Mouse (Mus musculus) kidney, postnatal 10 days (tissue): ENCODE measurements around the gene Gm10644.
"Not testable (repeated sequence)": the region's sequence is repeated elsewhere in the genome, so short reads cannot be mapped to it uniquely, and the experiment has no call there.

Experiments
- DNase-seq: peaks from one replicate; pipeline ENCODE4 v3.0.0; 2021; ENCODE audit warnings: mixed read lengths

Gene Gm10644

DNA sequence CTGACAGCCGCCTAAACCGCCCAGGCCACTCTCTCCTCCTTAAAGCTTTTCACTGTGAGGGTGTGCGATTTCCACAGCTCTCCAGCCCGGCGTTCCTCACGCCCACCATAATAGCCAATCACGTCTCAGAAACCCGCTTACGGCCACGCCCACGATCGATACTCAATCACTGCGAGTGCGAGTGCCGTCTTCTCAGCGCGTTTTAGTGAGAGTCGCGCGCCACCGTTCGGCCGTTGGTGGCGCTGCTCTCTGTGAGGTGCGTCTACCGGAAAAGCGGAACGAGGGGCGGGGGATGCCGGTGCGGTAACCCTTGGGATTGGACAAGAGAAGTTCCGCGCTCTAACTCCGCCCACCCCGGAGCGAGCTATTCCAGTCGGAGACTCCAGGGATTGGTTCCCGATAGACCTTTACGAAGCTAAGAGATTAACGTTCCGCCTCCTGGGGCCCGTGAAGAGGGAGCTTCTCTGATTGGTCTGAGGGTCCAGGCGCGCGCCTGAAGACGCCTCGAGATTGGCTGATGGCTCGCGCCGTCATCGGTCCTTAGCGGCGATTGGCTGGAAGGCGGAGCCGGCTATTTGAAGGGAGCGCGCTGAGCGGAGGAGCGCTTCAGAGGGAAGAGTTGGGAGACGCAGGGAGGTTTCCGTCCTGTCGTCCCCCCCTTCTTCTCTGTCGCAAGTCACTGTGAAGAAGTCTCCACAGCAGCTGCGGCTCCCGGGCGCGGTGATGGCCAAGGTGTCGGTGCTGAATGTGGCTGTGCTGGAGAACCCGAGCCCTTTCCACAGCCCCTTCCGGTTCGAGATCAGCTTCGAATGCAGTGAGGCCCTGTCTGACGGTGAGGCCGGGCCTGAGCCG lies at the start of gene Gm10644, which contains the start of gene Asf1b:
Gm10644 (minus strand) TSS at position 100 of the 852 bp plus-strand sequence.
Asf1b (plus strand) TSS at position 402 of the 852 bp plus-strand sequence.
- DNase-seq: peak; percentile 100

DNA sequence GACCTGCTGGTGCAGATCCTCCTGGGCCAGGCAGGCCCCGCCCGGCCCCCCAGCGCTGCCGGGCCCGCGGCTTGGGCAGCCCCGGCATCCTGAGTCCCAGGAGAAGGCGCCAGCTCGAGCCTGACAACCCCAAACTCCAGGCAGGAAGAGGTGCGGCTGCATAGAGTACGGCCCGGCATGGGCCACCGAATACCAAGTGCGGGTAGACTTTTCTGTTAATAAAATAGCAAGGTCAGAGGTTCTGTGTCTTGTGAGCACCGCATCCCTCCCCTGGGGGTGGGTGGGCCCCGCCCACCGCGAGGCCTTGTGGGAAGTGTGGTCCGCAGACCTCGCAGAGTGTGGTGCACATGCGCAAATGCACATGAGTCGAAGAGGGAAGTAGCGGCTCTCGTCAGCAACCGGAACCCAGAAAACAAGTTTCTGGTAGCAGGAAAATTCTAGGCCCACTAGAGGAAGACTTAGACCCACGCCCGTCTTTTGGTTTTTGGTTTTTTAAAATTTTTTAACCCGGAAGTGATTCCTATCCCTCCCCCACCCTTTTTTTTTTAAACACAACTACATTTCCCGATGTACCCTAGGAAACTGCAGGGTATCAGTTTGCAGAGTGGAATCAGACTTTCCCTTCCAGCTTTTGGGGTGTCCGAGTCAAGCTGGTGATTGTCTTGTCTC lies 49.7 kb upstream of the Gm10644 start:
- DNase-seq: peak; percentile 96

DNA sequence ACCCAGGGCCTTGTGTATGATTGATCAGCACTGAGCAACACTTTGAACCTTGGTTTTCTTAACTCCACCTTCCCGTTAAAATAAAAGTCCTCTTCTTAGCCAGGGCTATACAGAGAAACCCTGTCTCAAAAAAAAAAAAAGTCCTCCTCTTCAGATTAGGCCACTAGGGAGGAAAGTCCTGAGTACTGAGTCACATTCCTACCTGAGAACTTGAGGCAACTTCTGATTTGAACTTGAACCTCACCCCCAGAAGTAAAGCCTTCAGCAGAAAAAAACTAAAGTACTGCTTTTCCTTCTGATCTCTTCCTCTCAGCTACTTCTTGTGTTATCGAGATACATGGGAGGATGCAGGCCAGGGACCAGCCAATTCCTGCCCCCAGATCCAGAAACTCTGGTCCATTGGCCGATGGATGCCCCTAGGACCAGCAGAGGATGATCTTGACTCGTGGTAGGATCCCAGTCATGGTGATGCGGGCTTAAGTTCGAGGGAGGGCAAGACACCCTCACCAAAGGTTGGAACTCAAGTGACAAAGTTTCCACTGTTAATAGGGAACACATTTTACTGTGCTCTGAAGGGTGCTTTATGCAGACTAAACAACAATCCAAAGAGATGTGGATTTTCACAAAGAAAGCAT lies 48.7 kb upstream of the Gm10644 start:
- no peak for DNase-seq

DNA sequence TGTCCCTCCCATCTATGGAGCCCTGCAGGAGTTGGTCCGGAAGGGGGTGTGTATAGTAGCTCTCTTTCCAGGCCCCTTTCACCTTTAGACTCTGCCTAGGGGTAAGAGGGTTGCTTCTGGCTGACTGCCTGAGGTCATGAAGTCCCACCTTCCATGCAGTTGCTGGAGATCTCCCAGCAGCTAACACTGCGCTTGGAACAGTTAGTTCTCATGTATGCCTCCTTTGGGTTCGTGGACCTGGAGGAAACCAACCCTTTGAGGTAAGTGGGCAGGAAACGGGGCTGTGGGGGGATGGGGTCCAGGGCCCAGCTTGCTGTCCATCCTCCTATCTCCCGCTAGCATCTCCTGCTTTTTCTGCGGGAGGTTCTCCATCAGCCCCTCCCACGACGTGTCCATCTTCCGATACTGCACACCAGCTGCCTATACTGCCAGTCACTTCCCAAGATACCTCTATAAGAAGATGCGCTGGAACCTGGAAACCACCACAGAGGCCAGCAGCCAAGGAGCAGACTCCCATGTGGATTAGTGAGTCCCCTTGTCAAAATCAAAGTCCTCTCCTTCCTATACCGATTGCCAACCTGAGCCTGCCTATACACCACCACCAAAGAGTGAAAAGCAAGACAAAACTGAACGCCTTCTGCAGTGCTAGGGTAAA lies 48.1 kb upstream of the Gm10644 start:
- DNase-seq: peak; percentile 47

DNA sequence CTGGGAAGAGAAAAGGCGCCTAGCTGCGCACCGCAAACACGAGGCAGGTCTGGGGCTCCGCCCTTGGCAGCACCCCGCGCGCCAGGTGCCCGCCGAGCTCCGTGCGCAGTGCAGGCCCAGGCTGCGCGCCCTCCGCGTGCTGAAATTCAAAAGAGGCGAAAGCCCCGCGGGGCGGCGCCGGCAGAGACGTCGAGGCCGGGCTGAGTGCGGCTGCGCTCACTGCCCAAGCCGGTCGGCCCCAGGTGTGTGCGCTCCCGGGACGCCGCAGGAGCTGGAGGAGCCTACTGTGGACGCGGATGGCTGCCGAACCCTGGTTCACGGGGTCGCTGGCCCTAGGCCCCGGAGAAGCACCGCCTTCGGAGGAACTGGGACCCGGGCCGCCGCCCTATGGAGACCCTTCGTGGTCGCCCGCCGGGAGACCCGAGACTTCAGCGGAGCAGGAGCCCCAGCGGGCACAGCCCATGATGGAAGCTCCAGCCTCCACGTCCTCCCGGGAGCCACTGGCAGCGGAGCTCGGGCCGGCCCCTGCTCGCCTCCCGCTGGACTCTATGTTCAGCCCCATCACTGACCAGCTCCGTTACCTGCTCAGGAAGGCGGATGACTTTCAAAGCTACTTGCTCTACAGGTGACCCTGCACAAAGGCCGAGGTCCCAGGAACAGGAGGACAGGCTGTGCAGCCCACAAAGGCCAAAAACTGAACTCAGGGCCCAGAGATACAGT lies 46.4 kb upstream of the Gm10644 start, which contains the start of gene 1700067K01Rik:
1700067K01Rik (plus strand) TSS at position 222 of the 720 bp plus-strand sequence.
- peak; percentile 38 for DNase-seq

DNA sequence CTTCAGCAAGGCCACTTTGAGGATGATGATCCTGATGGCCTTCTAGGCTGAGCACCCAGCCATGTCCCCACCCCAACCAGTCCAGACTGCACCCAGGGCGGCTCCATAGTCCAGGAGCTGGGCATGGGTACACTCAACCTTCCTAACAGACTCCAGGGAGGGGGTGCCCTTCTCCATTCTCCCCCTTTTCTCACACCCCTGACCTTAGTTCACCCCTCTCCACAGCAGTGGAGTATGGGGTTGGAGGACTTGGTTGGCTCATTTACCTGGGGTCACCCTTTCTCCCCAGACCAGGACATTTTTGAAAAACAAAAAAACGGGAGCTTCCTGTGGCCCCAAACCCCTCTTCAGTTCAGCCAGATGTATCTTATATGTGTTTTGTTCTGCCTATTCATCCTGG lies 44.8 kb upstream of the Gm10644 start:
- no peak for DNase-seq

DNA sequence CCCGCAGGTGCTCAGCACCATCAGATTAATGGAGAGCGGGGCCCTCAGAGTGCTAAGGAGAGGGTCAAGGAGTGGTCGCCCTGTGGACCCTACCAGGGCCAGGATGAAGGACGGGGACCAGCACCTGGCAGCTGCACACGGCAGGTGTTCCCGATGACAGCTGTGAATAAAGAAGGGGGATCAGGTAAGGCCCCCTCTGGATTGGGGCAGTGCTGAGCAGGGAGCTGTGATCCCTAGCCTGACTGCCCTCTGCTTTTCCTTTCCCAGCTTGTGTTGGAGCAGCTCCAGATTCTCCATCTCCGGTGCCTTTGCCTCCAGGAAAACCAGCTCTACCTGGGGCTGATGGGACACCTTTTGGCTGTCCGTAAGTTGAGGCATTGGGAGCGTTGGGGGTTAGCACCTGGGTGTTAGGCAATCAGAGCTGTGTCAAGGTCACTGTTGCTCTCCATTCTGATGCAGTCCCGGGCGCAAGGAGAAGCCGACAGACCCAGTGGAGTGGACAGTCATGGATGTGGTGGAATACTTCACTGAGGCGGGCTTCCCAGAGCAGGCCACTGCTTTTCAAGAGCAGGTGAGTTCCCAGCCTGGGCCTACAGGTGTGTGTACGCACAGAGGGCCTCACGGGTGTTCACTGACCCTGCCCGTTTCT lies 44.2 kb upstream of the Gm10644 start:
- DNase-seq: no peak

DNA sequence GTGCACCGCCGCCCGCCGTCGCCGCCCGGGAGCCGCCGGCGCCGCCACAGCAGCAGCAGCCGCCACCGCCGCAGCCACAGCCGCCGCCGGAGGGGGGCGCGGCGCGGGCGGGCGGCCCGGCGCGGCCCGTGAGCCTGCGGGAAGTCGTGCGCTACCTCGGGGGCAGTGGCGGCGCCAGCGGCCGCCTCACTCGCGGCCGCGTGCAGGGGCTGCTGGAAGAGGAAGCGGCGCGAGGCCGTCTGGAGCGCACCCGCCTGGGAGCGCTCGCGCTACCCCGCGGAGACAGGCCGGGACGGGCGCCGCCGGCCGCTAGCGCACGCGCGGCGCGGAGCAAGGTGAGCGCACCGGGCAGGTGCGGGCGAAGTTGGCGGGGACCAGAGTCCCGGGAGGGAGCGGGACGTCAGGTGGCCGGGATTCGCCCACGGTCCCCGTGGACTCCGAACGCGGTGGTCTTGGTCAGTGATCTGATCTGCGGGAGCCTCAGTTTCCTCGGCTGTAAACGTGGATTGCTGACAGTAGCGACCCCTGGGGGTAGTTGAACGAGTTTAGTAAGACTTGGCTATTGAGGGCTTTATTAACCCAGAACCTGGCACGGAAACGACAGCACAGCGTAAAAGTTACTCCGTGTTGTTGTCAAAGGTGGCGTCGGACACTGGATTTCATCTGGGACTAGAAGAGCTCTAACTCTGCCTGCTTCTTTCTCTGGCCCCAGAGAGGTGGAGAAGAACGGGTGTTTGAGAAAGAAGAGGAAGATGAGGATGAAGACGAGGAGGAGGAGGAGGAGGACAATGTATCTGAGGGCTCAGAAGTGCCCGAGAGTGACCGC lies 43.4 kb upstream of the Gm10644 start:
- peak; percentile 78 for DNase-seq

DNA sequence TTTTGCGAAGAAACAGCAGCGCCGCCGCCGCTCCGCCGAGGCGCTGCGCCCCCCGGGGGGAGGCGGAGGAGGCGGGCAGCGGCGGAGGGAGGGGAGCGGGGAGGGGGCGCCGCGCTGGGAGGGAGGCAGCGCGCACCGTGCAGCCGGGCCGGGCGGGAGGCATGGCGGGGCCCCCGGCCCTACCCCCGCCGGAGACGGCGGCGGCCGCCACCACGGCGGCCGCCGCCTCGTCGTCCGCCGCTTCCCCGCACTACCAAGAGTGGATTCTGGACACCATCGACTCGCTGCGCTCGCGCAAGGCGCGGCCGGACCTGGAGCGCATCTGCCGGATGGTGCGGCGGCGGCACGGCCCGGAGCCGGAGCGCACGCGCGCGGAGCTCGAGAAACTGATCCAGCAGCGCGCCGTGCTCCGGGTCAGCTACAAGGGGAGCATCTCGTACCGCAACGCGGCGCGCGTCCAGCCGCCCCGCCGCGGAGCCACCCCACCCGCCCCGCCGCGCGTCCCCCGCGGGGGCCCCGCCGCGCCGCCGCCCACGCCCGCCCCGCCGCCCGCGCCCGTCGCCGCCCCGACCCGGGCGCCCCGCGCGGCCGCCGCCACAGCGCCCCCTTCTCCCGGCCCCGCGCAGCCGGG lies 42.6 kb upstream of the Gm10644 start, which contains the start of gene Samd1:
Samd1 (plus strand) TSS at position 162 of the 631 bp plus-strand sequence.
- DNase-seq: peak; percentile 76

DNA sequence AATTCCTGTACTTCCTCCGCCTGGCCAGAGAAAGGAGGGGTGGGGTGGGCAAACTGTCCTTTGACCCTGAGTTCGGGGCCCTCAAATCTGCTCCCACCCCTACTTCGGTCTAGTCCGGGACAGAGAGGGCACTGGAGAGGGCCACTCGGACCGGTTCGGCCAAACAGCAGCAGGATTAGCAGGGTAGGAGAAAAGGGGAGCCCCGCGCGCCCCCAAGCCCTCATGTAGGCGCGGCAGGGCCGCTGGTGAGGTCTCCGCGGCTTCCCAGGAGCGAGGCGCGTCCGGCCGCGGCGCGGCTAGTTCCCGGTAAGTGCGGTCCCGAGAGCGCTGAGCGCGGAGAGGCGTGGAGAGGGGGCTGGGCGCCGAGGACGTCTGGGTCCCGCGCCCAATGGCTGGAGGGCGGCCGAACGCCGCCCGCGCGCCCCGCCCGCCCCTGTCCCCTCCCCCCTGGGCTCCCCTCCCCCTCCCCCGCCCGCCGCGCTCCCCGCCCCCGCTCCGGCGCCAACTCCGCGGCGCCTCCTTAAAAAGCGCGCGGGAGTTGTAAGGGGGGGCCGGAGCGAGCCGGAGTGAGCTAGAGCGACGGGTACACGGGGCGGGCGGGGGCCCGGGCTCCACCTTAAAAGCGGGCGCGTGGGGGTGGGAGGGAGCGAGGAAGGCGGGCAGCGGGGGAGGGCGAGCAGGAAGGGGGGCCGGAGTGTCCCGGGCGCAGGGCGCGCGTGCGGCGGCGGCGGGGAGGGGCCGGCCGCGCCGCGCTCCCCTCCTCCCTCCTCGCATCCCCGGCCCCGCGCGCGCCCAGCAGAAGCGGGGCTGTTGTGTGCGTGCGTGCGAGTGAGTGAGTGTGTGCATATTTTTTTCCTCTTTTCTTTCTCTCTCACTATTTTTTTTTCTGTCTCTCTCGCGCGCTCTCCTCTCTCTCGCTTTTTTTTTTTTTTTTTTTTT lies 41.8 kb upstream of the Gm10644 start:
- DNase-seq: peak; percentile 97

DNA sequence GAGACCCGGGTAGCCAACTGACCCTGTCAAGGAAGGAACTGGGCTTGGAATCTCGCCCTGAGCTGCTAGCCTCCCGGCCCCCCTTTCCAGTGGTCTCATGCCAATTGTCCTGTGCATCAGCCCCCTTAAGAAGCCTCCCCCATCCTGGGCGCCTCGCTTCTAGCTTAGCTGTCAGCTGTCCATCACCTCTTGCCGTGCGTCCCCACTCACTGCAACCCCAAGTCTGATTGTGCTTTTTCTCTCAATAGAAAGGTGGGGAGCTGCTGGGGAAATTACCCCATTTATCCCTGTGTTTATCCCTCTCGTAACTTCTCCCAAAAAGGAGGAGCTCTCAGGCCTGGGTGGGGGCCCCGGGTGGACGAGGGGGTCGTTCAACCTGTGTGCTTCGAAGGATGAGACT lies 41.0 kb upstream of the Gm10644 start:
- DNase-seq: peak; percentile 44

DNA sequence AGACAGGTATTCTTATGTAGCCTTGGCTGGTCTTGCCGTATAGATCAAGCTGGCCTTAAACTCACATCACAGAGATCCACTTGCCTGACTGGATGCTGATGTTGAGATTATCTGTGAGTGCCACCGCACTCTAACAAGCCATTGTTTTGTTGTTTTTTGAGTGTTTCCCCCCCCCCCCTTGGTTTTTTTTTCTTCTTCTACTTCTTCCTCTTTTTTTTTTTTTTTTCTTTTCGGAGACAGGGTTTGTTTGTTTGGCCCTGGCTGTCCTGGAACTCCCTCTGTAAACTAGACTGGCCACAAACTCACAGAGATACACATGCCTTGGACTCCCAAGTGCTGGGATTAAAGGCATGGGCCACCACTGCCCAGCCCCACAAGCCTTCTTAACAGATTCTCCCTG lies 39.0 kb upstream of the Gm10644 start:
- no peak for DNase-seq

DNA sequence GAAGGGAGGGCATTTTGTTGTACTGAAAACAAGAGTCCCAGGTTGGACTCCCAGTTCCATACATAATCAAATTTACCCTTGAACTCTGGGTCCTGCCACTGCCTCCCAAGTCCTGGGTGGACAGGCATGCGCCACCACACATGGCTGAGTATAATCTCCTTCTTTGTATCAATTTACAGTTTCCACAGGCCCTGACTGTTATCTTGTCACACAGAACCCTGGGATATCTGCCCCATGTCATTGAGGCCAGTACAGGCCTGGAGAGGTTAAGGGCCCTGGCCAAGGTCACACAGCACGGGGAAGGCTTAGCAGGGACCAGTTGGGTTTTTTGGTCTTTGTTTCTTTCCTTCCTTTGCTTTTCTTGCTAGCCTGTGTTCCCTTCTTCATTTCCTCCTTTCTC lies 37.5 kb upstream of the Gm10644 start:
- DNase-seq: no peak

DNA sequence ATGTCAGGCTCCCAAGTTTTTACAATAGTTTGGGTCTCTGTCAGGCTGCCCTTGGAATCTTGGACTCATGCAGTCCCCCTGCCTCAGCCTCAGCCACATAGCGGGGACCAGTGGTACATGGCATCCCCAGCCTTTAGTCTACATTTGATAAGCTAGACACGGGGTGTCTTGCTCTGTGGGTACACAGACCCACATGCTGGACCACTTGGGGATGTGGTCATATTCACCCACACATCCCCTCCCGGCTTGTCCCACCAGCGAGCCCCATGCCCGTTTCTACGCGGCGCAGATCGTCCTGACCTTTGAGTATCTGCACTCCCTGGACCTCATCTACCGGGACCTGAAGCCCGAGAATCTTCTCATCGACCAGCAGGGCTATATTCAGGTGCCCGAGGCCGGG lies 35.2 kb upstream of the Gm10644 start:
- no peak for DNase-seq

DNA sequence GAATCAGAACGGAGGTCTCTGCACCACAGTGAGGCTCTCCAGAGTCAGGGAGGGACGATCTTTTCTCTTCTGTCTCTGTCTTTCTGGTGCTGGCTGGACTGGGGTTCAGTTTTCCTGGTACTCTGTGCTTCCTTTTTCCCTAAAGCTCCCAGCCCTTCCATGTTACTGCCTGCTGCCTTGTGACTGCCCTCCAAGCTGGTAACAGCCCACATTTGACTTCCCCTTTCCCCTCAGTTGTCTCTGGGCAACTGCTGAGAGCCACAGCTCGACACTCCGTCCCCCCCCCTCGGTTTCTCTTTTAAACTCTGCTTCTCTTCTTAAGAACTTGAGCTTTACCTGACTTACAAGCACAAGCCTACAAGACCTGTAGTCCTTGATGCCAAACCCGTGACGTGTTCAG lies 34.2 kb upstream of the Gm10644 start:
- DNase-seq: no peak

DNA sequence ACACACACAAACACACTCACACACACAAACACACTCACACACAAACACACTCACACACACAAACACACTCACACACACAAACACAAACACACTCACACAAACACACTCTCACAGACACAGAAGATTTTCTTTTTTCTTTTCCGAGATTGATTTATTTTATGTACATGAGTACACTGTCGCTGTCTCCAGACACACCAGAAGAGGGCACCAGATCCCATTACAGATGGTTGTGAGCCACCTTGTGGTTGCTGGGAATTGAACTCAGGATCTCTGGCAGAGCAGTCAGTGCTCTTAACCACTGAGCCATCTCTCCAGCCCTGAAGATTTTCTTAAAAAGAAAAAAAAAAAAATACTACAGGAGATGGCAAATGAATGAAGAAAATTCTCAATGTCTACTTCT lies 28.2 kb upstream of the Gm10644 start:
- DNase-seq: not testable (repeated sequence)

DNA sequence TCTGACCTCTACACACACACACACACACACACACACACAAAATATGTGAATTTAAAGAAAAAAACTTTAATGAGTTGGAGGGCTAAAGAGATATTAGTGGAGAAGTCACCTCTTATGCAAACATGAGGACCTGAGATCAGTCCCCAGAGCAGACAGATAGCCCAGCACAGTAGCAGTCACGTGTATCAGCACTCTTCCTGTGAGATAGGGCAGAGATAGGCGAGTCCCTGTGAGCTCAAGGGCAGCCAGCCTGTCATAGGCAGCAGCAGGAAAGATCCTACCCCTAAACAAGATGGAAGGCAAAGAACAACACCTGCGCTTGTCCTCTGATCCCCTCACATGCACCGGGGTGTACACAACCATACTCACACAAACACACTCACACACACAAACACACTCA lies 27.4 kb upstream of the Gm10644 start:
- no peak for DNase-seq

DNA sequence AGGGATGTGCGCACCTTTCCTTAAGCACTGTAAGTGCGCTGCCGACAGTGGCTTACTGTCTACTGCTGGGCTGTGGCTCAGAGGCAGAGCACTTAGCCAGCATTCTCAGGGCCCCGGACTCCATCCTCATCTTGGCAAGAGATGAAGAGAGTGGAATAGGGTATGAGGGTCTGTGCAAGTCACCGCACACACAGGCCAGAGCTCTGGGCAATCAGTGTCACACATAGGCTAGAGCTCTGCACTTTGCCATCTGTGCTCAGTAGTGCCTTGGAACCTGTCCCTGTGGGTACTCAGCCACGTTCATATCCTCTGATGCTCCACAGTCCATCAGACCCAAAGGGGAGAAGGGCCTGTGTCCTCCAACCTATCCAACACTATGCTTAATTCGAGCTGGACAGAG lies 26.5 kb upstream of the Gm10644 start:
- DNase-seq: no peak

DNA sequence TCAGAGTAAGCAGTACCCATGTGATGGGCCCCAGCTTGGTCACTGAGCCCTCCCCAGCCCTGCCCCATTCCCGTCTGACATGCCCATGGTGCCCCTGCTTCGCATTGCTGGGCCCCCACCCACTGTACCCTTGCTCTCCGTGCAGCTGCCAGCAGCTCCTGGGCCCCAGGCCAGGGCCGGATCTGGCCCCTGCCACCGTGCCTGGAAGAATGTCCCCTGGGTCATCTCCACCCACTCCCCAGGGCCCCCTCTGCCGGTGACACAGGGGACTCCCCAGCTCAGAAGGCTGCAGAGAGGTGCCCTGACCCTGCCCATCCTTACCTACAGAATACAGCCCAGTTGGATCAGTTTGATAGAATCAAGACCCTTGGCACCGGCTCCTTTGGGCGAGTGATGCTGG lies 25.8 kb upstream of the Gm10644 start:
- DNase-seq: no peak
